Mouse (Mus musculus) limb, embryonic 15.5 days (tissue): ENCODE data around the gene Hoxd10. TPM values are rescaled to one million over a fixed set of nuclear protein-coding genes. Genes with fewer than 3 reads are reported as not detected.

Source experiments
- ATAC-seq: fragments of 200-750 bp; cut with Nextera tagmentation; 2 replicates; pipeline ENCODE4 v1.8.0; 2017; ENCODE audit warnings: low read depth, moderate TSS enrichment; ENCODE audit not compliant: insufficient number of reproducible peaks, low FRiP score, low TSS enrichment
- H3K27ac ChIP-seq: fragments of 300-500 bp; sonication (generic); 2 replicates; pipeline ENCODE4 v1.5.1; 2015; ENCODE audit warnings: moderate library complexity, mild to moderate bottlenecking, inconsistent platforms
- H3K27me3 ChIP-seq: fragments of 300-500 bp; sonication (generic); 2 replicates; pipeline ENCODE4 v1.6.1; 2015; ENCODE audit warnings: inconsistent platforms
- H3K36me3 ChIP-seq: fragments of 300-500 bp; sonication (generic); 2 replicates; pipeline ENCODE4 v1.6.1; 2015; ENCODE audit warnings: inconsistent platforms
- H3K4me1 ChIP-seq: fragments of 300-500 bp; sonication (generic); 2 replicates; pipeline ENCODE4 v1.6.1; 2015; ENCODE audit warnings: inconsistent platforms
- H3K4me2 ChIP-seq: fragments of 300-500 bp; sonication (generic); 2 replicates; pipeline ENCODE4 v1.6.1; 2015; ENCODE audit warnings: mild to moderate bottlenecking, inconsistent platforms
- H3K4me3 ChIP-seq: fragments of 300-500 bp; sonication (generic); 2 replicates; pipeline ENCODE4 v1.5.1; 2015; ENCODE audit warnings: mild to moderate bottlenecking, inconsistent platforms
- H3K9ac ChIP-seq: fragments of 300-500 bp; sonication (generic); 2 replicates; pipeline ENCODE4 v1.6.1; 2015; ENCODE audit warnings: inconsistent platforms
- H3K9me3 ChIP-seq: fragments of 300-500 bp; sonication (generic); 2 replicates; pipeline ENCODE4 v1.6.1; 2016; ENCODE audit warnings: inconsistent platforms
- whole genome bisulfite sequencing: fragments of 180-500 bp; shearing (Covaris S2); methylation state at CpG from one replicate; pipeline ENCODE4 v1.1.7; 2015; 5-methylcytosine and 5-hydroxymethylcytosine counted together
- microRNA counts: library from miRNA; unstranded; fragments of <30 nt; microRNA quantifications from one replicate; lab custom pipeline; 2016
- microRNA-seq: library from miRNA; unstranded; fragments of <30 nt; microRNA quantifications from one replicate; pipeline ENCODE4, GENCODE M21; 2016
- polyA plus RNA-seq: library from polyadenylated mRNA; unstranded; fragments of >200 nt; fragmentation: Nextera tagmentation; extraction: Ambion mirVana; gene quantifications from 2 replicates; pipeline ENCODE4 v1.2.1, GENCODE M21; 2015

Gene Hoxd10
- polyA plus RNA-seq, 1 experiment from 2014 or later = 14.5 TPM

DNA sequence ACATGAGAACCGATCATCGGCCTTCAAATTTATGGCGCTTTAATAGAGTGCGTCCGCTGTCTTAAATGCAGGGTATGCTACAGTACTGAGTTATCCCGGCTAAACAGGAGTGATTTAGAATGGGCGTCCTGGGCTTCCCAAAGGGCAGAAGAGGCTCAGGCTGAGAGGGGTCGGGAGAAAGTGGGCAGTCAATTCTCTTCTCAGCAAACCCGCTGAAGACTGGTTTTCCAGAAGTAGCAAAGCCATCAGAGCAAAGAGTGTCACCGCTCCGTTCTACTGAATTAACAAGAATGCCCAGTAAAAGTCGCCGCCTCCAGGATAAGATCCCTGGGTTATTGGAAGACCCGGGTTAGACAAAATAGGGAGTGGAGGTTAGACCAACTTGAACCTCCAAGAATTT, 48.1 kb downstream of the Hoxd10 start:
- H3K4me3 ChIP-seq = peak overlapping the region; percentile 19; the same call in 1 of the 2 replicates
- H3K9ac ChIP-seq = no peak overlapping the region
- peaks cover 97% of the 10 kb centered on the region for H3K27me3 ChIP-seq
- no peaks in the 10 kb centered on the region for H3K9me3 ChIP-seq
- no peak overlapping the region for H3K4me2 ChIP-seq
- 8% methylated on average over 14 of the region's 14 CpGs for WGBS
- ATAC-seq = no peak
- no peak overlapping the region for H3K27ac ChIP-seq
- peaks cover 37% of the 10 kb centered on the region for H3K4me1 ChIP-seq
- H3K36me3 ChIP-seq = no peaks in the 10 kb centered on the region

DNA sequence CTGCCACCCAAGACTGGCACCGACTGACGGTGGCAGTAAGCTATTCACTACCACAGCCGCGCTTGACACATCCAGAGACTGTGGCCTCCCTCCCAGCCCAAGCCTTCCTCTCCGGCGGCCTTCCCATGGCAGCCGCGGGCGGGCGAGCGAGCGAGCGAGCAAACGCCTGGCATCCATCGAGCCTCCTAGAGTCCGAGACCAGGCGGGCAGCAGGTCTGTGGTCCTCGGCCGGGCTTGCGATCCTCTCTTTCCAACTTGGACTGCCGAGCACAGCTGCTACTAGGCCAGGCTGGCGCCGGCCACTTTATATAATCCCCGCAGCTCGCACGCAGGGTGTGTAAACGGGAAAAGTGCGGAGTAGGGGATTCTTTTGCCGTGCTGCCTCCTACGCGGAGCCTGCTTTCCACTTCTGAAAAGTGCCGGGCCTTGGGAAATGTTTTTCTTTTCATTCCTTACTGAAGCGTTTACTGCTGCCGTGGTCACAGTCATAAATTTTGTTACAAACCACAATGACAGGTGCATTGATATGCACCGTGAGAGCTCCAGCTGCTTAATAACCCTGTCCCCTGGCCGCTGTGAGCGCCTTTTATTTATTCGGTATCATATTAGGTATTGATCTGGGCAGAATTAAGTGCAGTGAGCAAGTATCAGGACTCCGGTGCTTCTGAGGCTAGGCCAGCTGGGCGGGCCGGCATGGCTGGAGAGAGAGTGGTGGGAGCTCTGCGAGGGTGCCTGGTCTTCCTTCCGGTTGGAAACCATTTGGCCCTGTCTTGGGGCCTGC, 48.8 kb downstream of the Hoxd10 start:
- Histone ChIP-seq H3K9ac (no peak overlapping the region), H3K4me3 (peak overlapping the region; percentile 19), H3K36me3 (no peaks in the 10 kb centered on the region), H3K4me1 (peaks cover 33% of the 10 kb centered on the region), H3K9me3 (no peaks in the 10 kb centered on the region), H3K27me3 (peaks cover 97% of the 10 kb centered on the region), H3K27ac (no peak overlapping the region), H3K4me2 (peak overlapping the region; percentile 25; the same call in 1 of the 2 replicates)
- WGBS = 3% methylated on average over 43 of the region's 43 CpGs
- no peak for ATAC-seq

DNA sequence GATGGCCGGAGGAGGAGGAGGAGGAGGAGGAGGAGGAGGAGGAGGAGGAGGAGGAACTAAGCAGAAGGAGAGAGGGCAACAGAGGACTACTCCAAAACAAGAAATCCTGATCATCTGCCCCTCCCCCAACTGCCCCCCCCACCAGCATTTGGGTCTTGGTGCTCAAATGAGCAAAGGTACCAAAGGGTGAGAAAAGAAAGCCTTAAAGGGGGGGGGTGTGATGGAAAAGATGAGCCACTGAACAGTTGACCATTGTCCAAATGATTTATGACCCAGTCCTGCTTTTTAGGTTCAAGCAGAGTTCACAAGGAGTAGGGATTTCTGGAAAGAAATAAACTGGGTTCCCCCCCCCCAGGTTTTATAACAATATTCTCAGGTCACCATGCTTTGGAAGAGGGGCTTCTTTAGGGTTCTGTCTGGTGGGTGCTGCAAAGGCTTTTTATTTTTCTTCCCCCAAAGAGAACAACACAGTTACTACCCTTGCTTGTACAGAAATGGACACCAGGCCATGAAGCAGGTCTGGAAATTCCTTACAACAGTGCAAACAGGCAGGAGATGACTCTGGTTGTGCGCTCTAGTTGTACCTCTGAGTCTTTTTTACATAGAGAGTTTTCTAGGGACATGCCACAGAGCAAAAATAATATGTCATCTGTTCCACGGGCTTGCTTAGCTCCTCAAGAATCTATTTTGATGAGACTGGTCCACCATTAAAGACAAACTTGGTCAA, 49.7 kb downstream of the Hoxd10 start:
- no peak overlapping the region for H3K4me2 ChIP-seq

DNA sequence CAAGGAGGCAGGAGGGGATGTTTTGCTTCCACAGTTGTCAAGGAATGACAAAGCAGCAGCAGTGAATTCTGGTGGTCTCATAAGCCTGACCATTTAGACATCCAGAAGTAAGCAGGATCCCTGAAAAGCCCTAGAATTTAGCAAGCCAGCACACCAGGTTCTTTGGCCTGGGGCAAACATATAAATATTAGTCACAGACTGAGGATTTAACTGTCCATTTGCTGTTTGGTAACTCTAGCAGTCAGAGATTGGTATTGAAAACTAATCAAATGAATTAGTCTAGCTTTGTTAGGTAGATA, 50.2 kb downstream of the Hoxd10 start:
- Histone ChIP-seq H3K9me3 (no peaks in the 10 kb centered on the region), H3K4me2 (no peak overlapping the region), H3K27ac (no peak overlapping the region), H3K36me3 (no peaks in the 10 kb centered on the region), H3K27me3 (peaks cover 97% of the 10 kb centered on the region), H3K9ac (no peak overlapping the region), H3K4me1 (peaks cover 32% of the 10 kb centered on the region), H3K4me3 (no peak overlapping the region)
- ATAC-seq = no peak

More for the DNA sequence above, 49.7 kb downstream of the Hoxd10 start:
- Histone ChIP-seq H3K27me3 (peaks cover 97% of the 10 kb centered on the region), H3K27ac (no peak overlapping the region), H3K9me3 (no peaks in the 10 kb centered on the region), H3K4me3 (no peak overlapping the region), H3K9ac (no peak overlapping the region), H3K4me1 (peaks cover 28% of the 10 kb centered on the region), H3K36me3 (no peaks in the 10 kb centered on the region)
- WGBS = 58% methylated on average over 2 of the region's 3 CpGs
- no peak for ATAC-seq

MicroRNAs encoded within 50 kb of the gene (microRNA counts, 519-probe panel; counts per million panel counts)
- microRNA mmu-miR-10b (lab: Ali Mortazavi, UCI) = 2,959 counts per million, percentile 67 among the panel's probes with 10 or more counts

Small RNAs within 50 kb of the gene (microRNA-seq; reads per million reads assigned to microRNA genes)
- not detected for gene Gm44463
- gene Mir10b = 8,591 reads per million, percentile 94 among the genes with 10 or more reads in this experiment

Other genes with a start within 250 kb of the Hoxd10 start
- gene Lnpk, start 112.5 kb upstream of the Hoxd10 start, polyA plus RNA-seq = 31.5 and 31.9 TPM in 2 replicates
- 0.96 and 1.4 TPM in 2 replicates for gene Evx2, start 32.4 kb upstream of the Hoxd10 start, polyA plus RNA-seq
- 20.8 and 32.3 TPM in 2 replicates for gene Hoxd13, start 23.6 kb upstream of the Hoxd10 start, polyA plus RNA-seq
- 27.0 and 30.6 TPM in 2 replicates for gene Hoxd12, start 16.9 kb upstream of the Hoxd10 start, polyA plus RNA-seq
- 7.1 and 10.3 TPM in 2 replicates for gene Hoxd11, start 12.4 kb upstream of the Hoxd10 start, polyA plus RNA-seq
- 7.1 TPM in 2 replicates for gene Hoxd9, start 5.8 kb downstream of the Hoxd10 start, polyA plus RNA-seq
- gene Hoxd8, start 12.7 kb downstream of the Hoxd10 start, polyA plus RNA-seq = 5.9 and 7.3 TPM in 2 replicates
- gene Hoxd3, start 20.0 kb downstream of the Hoxd10 start, polyA plus RNA-seq = 0.55 and 0.65 TPM in 2 replicates
- gene Hoxd4, start 20.0 kb downstream of the Hoxd10 start, polyA plus RNA-seq = 0.29 and 0.66 TPM in 2 replicates
- 0.08 and 0.11 TPM in 2 replicates for gene Gm28230, start 34.8 kb downstream of the Hoxd10 start, polyA plus RNA-seq
- gene Hoxd1, start 71.1 kb downstream of the Hoxd10 start, polyA plus RNA-seq = 0.26 and 0.42 TPM in 2 replicates
- gene Mtx2, start 133.9 kb downstream of the Hoxd10 start, polyA plus RNA-seq = 94.6 and 94.7 TPM in 2 replicates